20 mouse cellular contexts compared by ENCODE assay signal in genomic region chr4:70452161-70452560, GRCm38 (mm10). TPM values are rescaled to one million over a fixed set of nuclear protein-coding genes. Genes with fewer than 3 reads are reported as not detected.
DNase-seq lines count a peak whose midpoint lies in the region; ATAC-seq and TF ChIP-seq lines count a peak whose summit lies in the region.
"Had no signal": no experiment of that assay in that cellular context is flagged by ENCODE, and none has a peak within 500 bp of the region (broad histone marks: within the 10 kb centered on the region; RNA-seq: fewer than 3 reads in every experiment).

No protein-coding gene starts in this region.

- no peak for DNase-seq in forebrain, embryonic 14.5 days (ENCODE audit: low spot score)
- no peak for DNase-seq in hindbrain, postnatal 0 days (ENCODE audit: low spot score)
- DNase-seq in lung, adult 2 months = no peak
- no peak for DNase-seq in thymus, postnatal 10 days (ENCODE audit: low spot score in 2 of 2)
- DNase-seq: kidney, adult 11 months; liver, embryonic 13.5 days; thymus, adult 18-20 months had no signal

- H3K27me3 ChIP-seq in forebrain, embryonic 12.5 days = no peaks in the 10 kb centered on the region
- H3K27me3 ChIP-seq in forebrain, embryonic 14.5 days (replicated peaks; ENCODE audit: control insufficient read depth, insufficient read depth, low read length) = no peaks in the 10 kb centered on the region
- no peaks in the 10 kb centered on the region for H3K27me3 ChIP-seq in hindbrain, postnatal 0 days (ENCODE audit: insufficient read depth, low read length)
- no peaks in the 10 kb centered on the region for H3K27me3 ChIP-seq in hindbrain, embryonic 12.5 days
- H3K27me3 ChIP-seq in lung, embryonic 16.5 days (ENCODE audit: control insufficient read depth, insufficient read depth, low read depth, low read length) = no peaks in the 10 kb centered on the region
- H3K27me3 ChIP-seq: CH12.LX; embryonic facial prominence, embryonic 13.5 days; heart, embryonic 15.5 days; hindbrain, embryonic 13.5 days; limb, embryonic 12.5 days; liver, embryonic 13.5 days; lung, embryonic 15.5 days; midbrain, embryonic 12.5 days had no signal

- no peak overlapping the region for H3K9ac ChIP-seq in forebrain, embryonic 12.5 days
- H3K9ac ChIP-seq in forebrain, embryonic 14.5 days (ENCODE audit: low read length) = no peak overlapping the region
- no peak overlapping the region for H3K9ac ChIP-seq in hindbrain, postnatal 0 days (replicated peaks; ENCODE audit: low read length)
- H3K9ac ChIP-seq in hindbrain, embryonic 12.5 days = no peak overlapping the region
- H3K9ac ChIP-seq in lung, embryonic 16.5 days (ENCODE audit: low read length) = no peak overlapping the region
- H3K9ac ChIP-seq: embryonic facial prominence, embryonic 13.5 days; forebrain, postnatal 0 days; heart, embryonic 15.5 days; hindbrain, embryonic 13.5 days; limb, embryonic 12.5 days; liver, embryonic 13.5 days; lung, embryonic 15.5 days; midbrain, embryonic 12.5 days had no signal

- ATAC-seq in forebrain, embryonic 12.5 days (ENCODE audit: low FRiP score) = peak; percentile 33; the same call in 1 of the 2 replicates
- ATAC-seq in forebrain, embryonic 14.5 days = no peak
- 0 out of 2 replicates have a peak, but pooled peaks have one; percentile 35 for ATAC-seq in hindbrain, postnatal 0 days
- no peak for ATAC-seq in hindbrain, embryonic 12.5 days (ENCODE audit: low FRiP score)
- 0 out of 2 replicates have a peak, but pooled peaks have one; percentile 41 for ATAC-seq in lung, embryonic 16.5 days (ENCODE audit: low read depth)
- 0 out of 2 replicates have a peak, but pooled peaks have one; percentile 30 for ATAC-seq in erythroid progenitor cell, adult 5-6 weeks (replicated peaks; ENCODE audit: low FRiP score, poor library complexity, severe bottlenecking)
- ATAC-seq: forebrain, postnatal 0 days had no signal

- no peak for TF ChIP-seq CTCF in hindbrain, postnatal 0 days (IDR thresholded peaks at IDR 0.05; ENCODE audit: low read depth)
- TF ChIP-seq CTCF in lung, adult 2 months (IDR thresholded peaks at IDR 0.05; ENCODE audit: insufficient read depth, low read length) = no peak

- H3K36me3 ChIP-seq in forebrain, embryonic 12.5 days (replicated peaks) = no peaks in the 10 kb centered on the region
- H3K36me3 ChIP-seq in forebrain, embryonic 14.5 days (ENCODE audit: control insufficient read depth, insufficient read depth, low read length) = peaks cover 10% of the 10 kb centered on the region; the same call in 1 of the 2 replicates
- no peaks in the 10 kb centered on the region for H3K36me3 ChIP-seq in hindbrain, postnatal 0 days (ENCODE audit: insufficient read depth, low read length)
- H3K36me3 ChIP-seq in hindbrain, embryonic 12.5 days = peaks cover 8% of the 10 kb centered on the region
- no peaks in the 10 kb centered on the region for H3K36me3 ChIP-seq in lung, embryonic 16.5 days (ENCODE audit: control insufficient read depth, insufficient read depth, low read length)
- H3K36me3 ChIP-seq: embryonic facial prominence, embryonic 13.5 days; heart, embryonic 15.5 days; liver, embryonic 13.5 days; lung, embryonic 15.5 days had no signal

- no peak overlapping the region for H3K4me3 ChIP-seq in forebrain, embryonic 12.5 days (replicated peaks)
- H3K4me3 ChIP-seq in forebrain, embryonic 14.5 days (ENCODE audit: low read depth, low read length) = no peak overlapping the region
- H3K4me3 ChIP-seq in hindbrain, postnatal 0 days (ENCODE audit: low read length) = no peak overlapping the region
- no peak overlapping the region for H3K4me3 ChIP-seq in hindbrain, embryonic 12.5 days
- no peak overlapping the region for H3K4me3 ChIP-seq in lung, embryonic 16.5 days (ENCODE audit: low read length)
- no peak overlapping the region for H3K4me3 ChIP-seq in lung, adult 2 months (replicated peaks; ENCODE audit: extremely low read depth, low read depth, low read length)
- H3K4me3 ChIP-seq: embryonic facial prominence, embryonic 13.5 days; heart, embryonic 15.5 days; hindbrain, embryonic 13.5 days; left cerebral cortex, adult 2 months; limb, embryonic 12.5 days; liver, embryonic 13.5 days; lung, embryonic 15.5 days; midbrain, embryonic 12.5 days had no signal

- H3K4me2 ChIP-seq in forebrain, embryonic 12.5 days = no peak overlapping the region
- no peak overlapping the region for H3K4me2 ChIP-seq in forebrain, embryonic 14.5 days (ENCODE audit: low read length)
- H3K4me2 ChIP-seq in hindbrain, postnatal 0 days (ENCODE audit: low read depth, low read length) = no peak overlapping the region
- no peak overlapping the region for H3K4me2 ChIP-seq in hindbrain, embryonic 12.5 days (replicated peaks)
- no peak overlapping the region for H3K4me2 ChIP-seq in lung, embryonic 16.5 days (ENCODE audit: low read depth, low read length)
- H3K4me2 ChIP-seq: embryonic facial prominence, embryonic 13.5 days; heart, embryonic 15.5 days; hindbrain, embryonic 13.5 days; limb, embryonic 12.5 days; liver, embryonic 13.5 days; lung, embryonic 15.5 days; midbrain, embryonic 12.5 days had no signal

- no peak for TF ChIP-seq POLR2A in lung, adult 2 months (IDR thresholded peaks at IDR 0.05; ENCODE audit: borderline replicate concordance, extremely low read depth, low read depth, low read length)

- 88% methylated on average over 3 of the region's 3 CpGs for WGBS in forebrain, embryonic 12.5 days
- 94% methylated on average over 3 of the region's 3 CpGs for WGBS in forebrain, embryonic 14.5 days
- WGBS in hindbrain, postnatal 0 days = 85% methylated on average over 3 of the region's 3 CpGs
- WGBS in hindbrain, embryonic 12.5 days = 83% methylated on average over 3 of the region's 3 CpGs
- WGBS in lung, embryonic 16.5 days = 62% methylated on average over 3 of the region's 3 CpGs
- 52% methylated on average over 3 of the region's 3 CpGs for WGBS in lung, adult 2 months

- no peak overlapping the region for H3K27ac ChIP-seq in forebrain, embryonic 12.5 days
- H3K27ac ChIP-seq in forebrain, embryonic 14.5 days (ENCODE audit: low read depth, low read length) = no peak overlapping the region; the same call in 1 of the 2 replicates
- H3K27ac ChIP-seq in hindbrain, postnatal 0 days = no peak overlapping the region
- H3K27ac ChIP-seq in hindbrain, embryonic 12.5 days = no peak overlapping the region
- no peak overlapping the region for H3K27ac ChIP-seq in lung, embryonic 16.5 days (ENCODE audit: low read length)
- H3K27ac ChIP-seq: embryonic facial prominence, embryonic 13.5 days; heart, embryonic 15.5 days; hindbrain, embryonic 13.5 days; left cerebral cortex, adult 2 months; limb, embryonic 12.5 days; liver, embryonic 13.5 days; lung, embryonic 15.5 days; midbrain, embryonic 12.5 days had no signal

- no peaks in the 10 kb centered on the region for H3K9me3 ChIP-seq in forebrain, embryonic 12.5 days
- no peaks in the 10 kb centered on the region for H3K9me3 ChIP-seq in forebrain, embryonic 14.5 days (replicated peaks; ENCODE audit: control insufficient read depth, low read length)
- H3K9me3 ChIP-seq in hindbrain, postnatal 0 days (ENCODE audit: low read length) = no peaks in the 10 kb centered on the region
- H3K9me3 ChIP-seq in hindbrain, embryonic 12.5 days (replicated peaks) = no peaks in the 10 kb centered on the region
- H3K9me3 ChIP-seq in lung, embryonic 16.5 days (ENCODE audit: control insufficient read depth, low read length) = no peaks in the 10 kb centered on the region
- H3K9me3 ChIP-seq: embryonic facial prominence, embryonic 13.5 days; heart, embryonic 15.5 days; hindbrain, embryonic 13.5 days; limb, embryonic 12.5 days; liver, embryonic 13.5 days; lung, embryonic 15.5 days; midbrain, embryonic 12.5 days had no signal

- H3K4me1 ChIP-seq in forebrain, embryonic 12.5 days = no peaks in the 10 kb centered on the region
- no peaks in the 10 kb centered on the region for H3K4me1 ChIP-seq in forebrain, embryonic 14.5 days (ENCODE audit: control insufficient read depth, insufficient read depth, low read length)
- H3K4me1 ChIP-seq in hindbrain, postnatal 0 days (ENCODE audit: insufficient read depth, low read length) = no peaks in the 10 kb centered on the region
- H3K4me1 ChIP-seq in hindbrain, embryonic 12.5 days = no peaks in the 10 kb centered on the region
- no peaks in the 10 kb centered on the region for H3K4me1 ChIP-seq in lung, embryonic 16.5 days (replicated peaks; ENCODE audit: control insufficient read depth, insufficient read depth, low read length)
- no peaks in the 10 kb centered on the region for H3K4me1 ChIP-seq in lung, adult 2 months (ENCODE audit: control insufficient read depth, insufficient read depth, low read length)
- H3K4me1 ChIP-seq: embryonic facial prominence, embryonic 13.5 days; heart, embryonic 15.5 days; hindbrain, embryonic 13.5 days; limb, embryonic 12.5 days; liver, embryonic 13.5 days; lung, embryonic 15.5 days; midbrain, embryonic 12.5 days had no signal

RNA-seq across cellular contexts. Expression of gene Cdk5rap2, which starts 41.9 kb away (rescaled TPM):
- polyA plus RNA-seq in forebrain, embryonic 12.5 days (2016; fragmentation: Nextera tagmentation; extraction: Ambion mirVana) = 28.5 and 29.2 TPM in 2 replicates
- polyA plus RNA-seq in forebrain, embryonic 14.5 days (2014; fragmentation: Nextera tagmentation; extraction: Ambion mirVana) = 12.7 and 14.7 TPM in 2 replicates
- 11.4 and 19.9 TPM in 2 replicates for total RNA-seq in hindbrain, postnatal 0 days (2014; rRNA removed)
- polyA plus RNA-seq in hindbrain, postnatal 0 days (2015; fragmentation: Nextera tagmentation; extraction: Ambion mirVana) = 8.6 and 8.9 TPM in 2 replicates
- polyA plus RNA-seq in hindbrain, embryonic 12.5 days (2016; fragmentation: Nextera tagmentation; extraction: Ambion mirVana) = 24.2 and 30.4 TPM in 2 replicates
- polyA plus RNA-seq in lung, embryonic 16.5 days (2015; fragmentation: Nextera tagmentation; extraction: Ambion mirVana) = 16.2 and 21.9 TPM in 2 replicates
- 3.0 and 3.3 TPM in 2 replicates for polyA plus RNA-seq in lung, adult 2 months (2012; rRNA removed)
- 43.2 and 52.3 TPM in 2 replicates for total RNA-seq in erythroid progenitor cell, adult 5-6 weeks (2015; ENCODE audit: low replicate concordance)
- total RNA-seq in erythroid progenitor cell, adult 5-6 weeks (2017; ENCODE audit: low replicate concordance) = 111 and 172 TPM in 2 replicates

Comparison
In these comparisons a context has a peak if more than half of its experiments do, and no peak if none do; other contexts are left out.
1. ATAC-seq: peak in forebrain, embryonic 12.5 days (single experiment), hindbrain, postnatal 0 days (single experiment), lung, embryonic 16.5 days (single experiment) and erythroid progenitor cell, adult 5-6 weeks (single experiment); none in forebrain, embryonic 14.5 days (single experiment) and hindbrain, embryonic 12.5 days (single experiment).